Mouse (Mus musculus) lung, adult 2 months (tissue): ENCODE data around the gene Ly6g5c.

Experiments used
- CTCF ChIP-seq: fragments of 200-500 bp; IDR thresholded peaks from 2 replicates; pipeline ENCODE4 v1.5.1; 2011; ENCODE audit warnings: mild to moderate bottlenecking, low read length, control low read depth; ENCODE audit not compliant: insufficient read depth
- POLR2A ChIP-seq: fragments of 200-500 bp; IDR thresholded peaks from 2 replicates; pipeline ENCODE4 v1.6.1; 2011; ENCODE audit warnings: low read depth, mild to moderate bottlenecking, control low read depth, low read length, borderline replicate concordance; ENCODE audit errors: extremely low read depth

GRCm38 (mm10) chr17:35155451-35155850 lies 47.4 kb downstream of the Ly6g5c start:
- TF ChIP-seq CTCF = no peak
- no peak for TF ChIP-seq POLR2A
